Mouse (Mus musculus) CH12.LX (cell line): ENCODE results near the gene Ccser1.

Source experiments
- BHLHE40 ChIP-seq: IDR thresholded peaks from 2 replicates; pipeline ENCODE4 v1.6.1; 2011; ENCODE audit warnings: mild to moderate bottlenecking, low read depth, low read length, improper control_type of control experiment
- EP300 ChIP-seq: IDR thresholded peaks from 2 replicates; pipeline ENCODE4 v1.6.1; 2011; ENCODE audit warnings: low read length, improper control_type of control experiment
- GABPA ChIP-seq: IDR thresholded peaks from 2 replicates; pipeline ENCODE4 v1.6.1; 2012; ENCODE audit warnings: low read depth, low read length, improper control_type of control experiment, inconsistent platforms; ENCODE audit not compliant: insufficient replicate concordance
- JUND ChIP-seq: conservative IDR thresholded peaks from 2 replicates; pipeline ENCODE4 v1.6.1; 2011; ENCODE audit warnings: low read depth, low read length, improper control_type of control experiment
- KAT2A ChIP-seq: IDR thresholded peaks from 2 replicates; pipeline ENCODE4 v1.6.1; 2012; ENCODE audit warnings: low read length, improper control_type of control experiment, inconsistent platforms; ENCODE audit not compliant: insufficient replicate concordance
- MAFK ChIP-seq: IDR thresholded peaks from 2 replicates; pipeline ENCODE4 v1.6.1; 2011; ENCODE audit warnings: low read length, improper control_type of control experiment; ENCODE audit not compliant: insufficient replicate concordance
- MAZ ChIP-seq: IDR thresholded peaks from 2 replicates; pipeline ENCODE4 v1.6.1; 2012; ENCODE audit warnings: low read depth, mild to moderate bottlenecking, inconsistent platforms, low read length, improper control_type of control experiment, moderate library complexity
- MEF2A ChIP-seq: IDR thresholded peaks from 2 replicates; pipeline ENCODE4 v1.6.1; 2014; ENCODE audit warnings: low read depth, mild to moderate bottlenecking, inconsistent platforms, low read length, improper control_type of control experiment, borderline replicate concordance
- NRF1 ChIP-seq: IDR thresholded peaks from 2 replicates; pipeline ENCODE4 v1.6.1; 2014; ENCODE audit warnings: low read depth, mild to moderate bottlenecking, inconsistent platforms, low read length, improper control_type of control experiment, moderate library complexity
- PAX5 ChIP-seq: IDR thresholded peaks from 2 replicates; pipeline ENCODE4 v1.6.1; 2012; ENCODE audit warnings: low read length, inconsistent platforms, mixed read lengths
- SMC3 ChIP-seq: IDR thresholded peaks from 2 replicates; pipeline ENCODE4 v1.6.1; 2011; ENCODE audit warnings: low read depth, low read length, improper control_type of control experiment
- USF2 ChIP-seq: conservative IDR thresholded peaks from 2 replicates; pipeline ENCODE4 v1.6.1; 2011; ENCODE audit warnings: low read depth, low read length, improper control_type of control experiment

DNA sequence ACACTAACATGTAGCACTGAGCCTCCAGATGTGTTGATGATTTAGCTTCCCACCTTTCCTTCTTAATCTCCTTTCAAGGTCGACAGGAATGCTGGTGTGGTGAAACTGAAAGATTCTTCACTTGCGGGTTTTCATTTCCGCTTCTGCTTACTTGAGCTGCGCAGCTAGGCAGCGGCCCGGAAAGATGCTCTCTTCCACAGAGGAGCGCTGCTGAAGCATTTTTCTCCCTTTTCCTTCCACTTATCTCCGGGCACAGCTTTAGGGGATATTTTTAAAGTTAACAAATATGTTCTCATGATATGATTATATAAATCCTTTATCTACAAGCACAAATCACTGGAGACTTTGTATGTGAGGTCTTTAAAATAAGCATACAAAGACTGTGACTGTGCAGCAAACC lies 587.0 kb downstream of the Ccser1 start:
- no peak for TF ChIP-seq JUND
- TF ChIP-seq GABPA, result no peak
- no peak for TF ChIP-seq NRF1
- no peak for TF ChIP-seq EP300
- no peak for TF ChIP-seq MAZ
- TF ChIP-seq BHLHE40, result no peak
- no peak for TF ChIP-seq USF2
- TF ChIP-seq MAFK, result no peak
- no peak for TF ChIP-seq SMC3
- TF ChIP-seq KAT2A, result no peak
- TF ChIP-seq PAX5, result no peak
- TF ChIP-seq MEF2A, result no peak
